In genomic region chr9:70881982-70882381, GRCm38 (mm10) we compare ENCODE assay signal across 13 mouse cellular contexts.
"Had no signal": no experiment of that assay in that cellular context is flagged by ENCODE, and none has a peak within 500 bp of the region (broad histone marks: within the 10 kb centered on the region; RNA-seq: fewer than 3 reads in every experiment).

No protein-coding gene starts in this region.

- DNase-seq: kidney, adult 2 months; kidney, postnatal 14 days; lung, postnatal 14 days; midbrain, embryonic 14.5 days; retina, postnatal 1 day; right cerebral cortex, postnatal 14 days; thymus, postnatal 4 days had no signal

- H3K27ac ChIP-seq: kidney, embryonic 15.5 days; limb, embryonic 12.5 days; lung, embryonic 15.5 days; macrophage; neural tube, embryonic 13.5 days; stomach, postnatal 0 days had no signal

- H3K27me3 ChIP-seq: kidney, embryonic 15.5 days; limb, embryonic 12.5 days; lung, embryonic 15.5 days; neural tube, embryonic 13.5 days had no signal

- H3K9me3 ChIP-seq: kidney, embryonic 15.5 days; limb, embryonic 12.5 days; lung, embryonic 15.5 days; neural tube, embryonic 13.5 days had no signal

- H3K9ac ChIP-seq: kidney, embryonic 15.5 days; limb, embryonic 12.5 days; lung, embryonic 15.5 days; neural tube, embryonic 13.5 days had no signal

- H3K4me3 ChIP-seq: kidney, embryonic 15.5 days; limb, embryonic 12.5 days; lung, embryonic 15.5 days; neural tube, embryonic 13.5 days had no signal

- H3K36me3 ChIP-seq: kidney, embryonic 15.5 days; limb, embryonic 12.5 days; lung, embryonic 15.5 days; neural tube, embryonic 13.5 days had no signal

- H3K4me1 ChIP-seq: kidney, embryonic 15.5 days; limb, embryonic 12.5 days; lung, embryonic 15.5 days; neural tube, embryonic 13.5 days had no signal

- H3K4me2 ChIP-seq: kidney, embryonic 15.5 days; limb, embryonic 12.5 days; lung, embryonic 15.5 days; neural tube, embryonic 13.5 days had no signal
